Mouse (Mus musculus) lung, postnatal 0 days (tissue): Measurements from ENCODE around the gene Clcn2.

ENCODE experiments used
- CTCF ChIP-seq: IDR thresholded peaks from 2 replicates; pipeline ENCODE4 v1.5.1; 2016; ENCODE audit warnings: antibody characterized with exemption, mild to moderate bottlenecking
- EP300 ChIP-seq: IDR thresholded peaks from 2 replicates; pipeline ENCODE4 v1.6.1; 2016; ENCODE audit warnings: antibody characterized with exemption, mild to moderate bottlenecking, control low read depth

GRCm38 (mm10) chr16:20690774-20691173 is 26.8 kb downstream of the Clcn2 start:
- TF ChIP-seq CTCF (no peak), EP300 (no peak)
